24 mouse cellular contexts compared by ENCODE assay signal in genomic region chr12:106852736-106853135, GRCm38 (mm10).
A peak's percentile ranks its signal among the peaks of the same experiment; 100 is the strongest.
DNase-seq lines count a peak whose midpoint lies in the region; ATAC-seq lines count a peak whose summit lies in the region.
"Had no signal": no experiment of that assay in that cellular context is flagged by ENCODE, and none has a peak within 500 bp of the region (broad histone marks: within the 10 kb centered on the region; RNA-seq: fewer than 3 reads in every experiment).

No protein-coding gene starts in this region.

- no peaks in the 10 kb centered on the region for H3K9me3 ChIP-seq in forebrain, embryonic 14.5 days (replicated peaks; ENCODE audit: control insufficient read depth, low read length)
- H3K9me3 ChIP-seq in forebrain, embryonic 13.5 days (replicated peaks), result no peaks in the 10 kb centered on the region
- peaks cover 69% of the 10 kb centered on the region for H3K9me3 ChIP-seq in megakaryocyte, embryonic 14.5 days
- H3K9me3 ChIP-seq: embryonic facial prominence, embryonic 12.5 days; embryonic facial prominence, embryonic 15.5 days; heart, embryonic 12.5 days; heart, embryonic 15.5 days; hindbrain, embryonic 12.5 days; hindbrain, embryonic 15.5 days had no signal

- no peak for ATAC-seq in forebrain, embryonic 14.5 days
- ATAC-seq in forebrain, embryonic 13.5 days, result no peak
- ATAC-seq in megakaryocyte, adult 5-6 weeks (ENCODE audit: poor library complexity, severe bottlenecking), result no peak
- ATAC-seq: activated CD4-positive, CD25-positive, alpha-beta regulatory T cell, adult 4 months; forebrain, embryonic 16.5 days; intestine, postnatal 0 days had no signal

- no peaks in the 10 kb centered on the region for H3K36me3 ChIP-seq in forebrain, embryonic 14.5 days (ENCODE audit: control insufficient read depth, insufficient read depth, low read length)
- H3K36me3 ChIP-seq in forebrain, embryonic 13.5 days (ENCODE audit: poor library complexity, severe bottlenecking), result no peaks in the 10 kb centered on the region
- no peaks in the 10 kb centered on the region for H3K36me3 ChIP-seq in megakaryocyte, embryonic 14.5 days (replicated peaks; ENCODE audit: low read length)
- H3K36me3 ChIP-seq: embryonic facial prominence, embryonic 12.5 days; embryonic facial prominence, embryonic 15.5 days; heart, embryonic 12.5 days; heart, embryonic 15.5 days; hindbrain, embryonic 12.5 days; hindbrain, embryonic 15.5 days had no signal

- no peak overlapping the region for H3K4me3 ChIP-seq in forebrain, embryonic 14.5 days (ENCODE audit: low read depth, low read length)
- no peak overlapping the region for H3K4me3 ChIP-seq in forebrain, embryonic 13.5 days
- peak overlapping the region; percentile 46 for H3K4me3 ChIP-seq in megakaryocyte, embryonic 14.5 days (replicated peaks)
- H3K4me3 ChIP-seq: embryonic facial prominence, embryonic 12.5 days; embryonic facial prominence, embryonic 15.5 days; gastrocnemius, adult 2 months; heart, embryonic 12.5 days; heart, embryonic 15.5 days; hindbrain, embryonic 12.5 days; hindbrain, embryonic 15.5 days had no signal

- no peak overlapping the region for H3K9ac ChIP-seq in forebrain, embryonic 14.5 days (ENCODE audit: low read length)
- no peak overlapping the region for H3K9ac ChIP-seq in forebrain, embryonic 13.5 days
- H3K9ac ChIP-seq: embryonic facial prominence, embryonic 12.5 days; embryonic facial prominence, embryonic 15.5 days; heart, embryonic 12.5 days; heart, embryonic 15.5 days; hindbrain, embryonic 12.5 days; hindbrain, embryonic 15.5 days had no signal

- H3K27ac ChIP-seq in forebrain, embryonic 14.5 days (ENCODE audit: low read depth, low read length), result no peak overlapping the region
- H3K27ac ChIP-seq in forebrain, embryonic 13.5 days, result no peak overlapping the region
- H3K27ac ChIP-seq: embryonic facial prominence, embryonic 12.5 days; embryonic facial prominence, embryonic 15.5 days; gastrocnemius, adult 2 months; heart, embryonic 15.5 days; hindbrain, embryonic 12.5 days; hindbrain, embryonic 15.5 days had no signal

- no peaks in the 10 kb centered on the region for H3K27me3 ChIP-seq in forebrain, embryonic 14.5 days (replicated peaks; ENCODE audit: control insufficient read depth, insufficient read depth, low read length)
- no peaks in the 10 kb centered on the region for H3K27me3 ChIP-seq in forebrain, embryonic 13.5 days
- no peaks in the 10 kb centered on the region for H3K27me3 ChIP-seq in megakaryocyte, embryonic 14.5 days (replicated peaks)
- H3K27me3 ChIP-seq: embryonic facial prominence, embryonic 12.5 days; embryonic facial prominence, embryonic 15.5 days; heart, embryonic 12.5 days; heart, embryonic 15.5 days; hindbrain, embryonic 15.5 days had no signal

- DNase-seq in cerebellum, postnatal 10 days, result peak; percentile 55
- DNase-seq in cerebellum, adult 8-10 months, result no peak
- DNase-seq in forebrain, embryonic 14.5 days (ENCODE audit: low spot score), result peak; percentile 44
- no peak for DNase-seq in testis, postnatal 14 days (ENCODE audit: low spot score)
- DNase-seq: adrenal gland, adult 8-10 months; adrenal gland, postnatal 25 days; cerebellum, adult 11-12 months; cerebellum, adult 9-10 months; gastrocnemius, adult 2 months; gastrocnemius, postnatal 14 days; heart, adult 11 months; heart, postnatal 14 days had no signal

- WGBS in forebrain, embryonic 14.5 days, result 50% methylated on average over 8 of the region's 8 CpGs
- WGBS in forebrain, embryonic 13.5 days, result 70% methylated on average over 8 of the region's 8 CpGs

- H3K4me2 ChIP-seq in forebrain, embryonic 14.5 days (ENCODE audit: low read length), result no peak overlapping the region
- H3K4me2 ChIP-seq in forebrain, embryonic 13.5 days, result no peak overlapping the region
- H3K4me2 ChIP-seq: embryonic facial prominence, embryonic 12.5 days; embryonic facial prominence, embryonic 15.5 days; heart, embryonic 12.5 days; heart, embryonic 15.5 days; hindbrain, embryonic 12.5 days; hindbrain, embryonic 15.5 days had no signal

- no peaks in the 10 kb centered on the region for H3K4me1 ChIP-seq in forebrain, embryonic 14.5 days (ENCODE audit: control insufficient read depth, insufficient read depth, low read length)
- H3K4me1 ChIP-seq in forebrain, embryonic 13.5 days, result no peaks in the 10 kb centered on the region
- no peaks in the 10 kb centered on the region for H3K4me1 ChIP-seq in megakaryocyte, embryonic 14.5 days
- H3K4me1 ChIP-seq: hindbrain, embryonic 15.5 days had no signal

Comparison
In these comparisons a context has a peak if more than half of its experiments do, and no peak if none do; other contexts are left out.
1. DNase-seq: peak in cerebellum, postnatal 10 days (2 of 2) and forebrain, embryonic 14.5 days (single experiment); none in cerebellum, adult 8-10 months (single experiment) and testis, postnatal 14 days (single experiment).